Mouse (Mus musculus): Measurements from ENCODE around the gene Nif3l1.

The Nif3l1 gene

DNA sequence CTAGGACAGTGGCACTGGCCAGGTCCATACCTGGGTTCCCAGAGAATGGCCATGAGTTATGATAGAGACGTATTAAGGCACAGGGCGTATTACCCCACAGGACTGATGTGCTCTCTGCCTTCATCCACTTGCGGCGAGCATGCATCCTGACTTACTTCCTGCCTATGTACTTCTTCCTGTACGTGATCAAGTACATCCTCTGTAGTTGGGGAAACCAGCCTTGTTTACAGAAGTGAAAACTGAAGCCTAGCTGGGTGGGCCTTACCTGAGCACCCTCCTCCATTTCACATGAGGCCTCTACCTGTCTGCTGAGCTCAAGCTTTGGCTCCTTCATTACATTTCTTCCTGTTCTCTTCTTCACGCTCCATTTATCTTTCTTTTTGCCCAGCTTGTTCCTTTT, 9.4 kb downstream of the Nif3l1 start:
- in situ Hi-C loops (cut with MboI, MseI) = no loop called here

- in situ Hi-C loops (cut with MboI, MseI) = no loop called here
These were observed 13.2 kb downstream of the Nif3l1 start for GRCm38 (mm10) chr1:58458175-58458574.

- in situ Hi-C loops (cut with MboI, MseI) = no loop called here
These were observed 13.9 kb downstream of the Nif3l1 start for GRCm38 (mm10) chr1:58458867-58459266.

- in situ Hi-C loops (cut with MboI, MseI) = no loop called here
These were observed 15.6 kb downstream of the Nif3l1 start for GRCm38 (mm10) chr1:58460566-58460965.

DNA sequence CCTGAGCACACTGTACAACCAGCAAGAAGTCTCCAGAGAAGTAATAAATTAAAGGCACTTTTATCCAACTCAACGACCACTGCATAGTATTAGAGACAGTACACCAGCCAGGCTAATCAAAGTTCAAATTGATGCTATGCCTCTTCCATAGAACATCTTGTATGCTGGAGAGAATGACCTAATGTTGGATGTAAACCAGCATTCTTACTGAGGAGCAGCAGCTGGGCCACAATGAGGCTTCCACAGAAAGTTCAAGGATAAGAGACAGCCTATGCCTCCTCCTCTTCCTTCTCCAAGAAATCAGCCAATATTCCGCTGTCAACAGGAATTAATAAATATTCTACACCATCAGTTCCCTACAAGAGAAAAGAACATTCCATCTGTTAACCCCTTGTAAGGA, 19.0 kb downstream of the Nif3l1 start:
- in situ Hi-C loops (cut with MboI, MseI) = no loop called here

- in situ Hi-C loops (cut with MboI, MseI) = no loop called here
These were observed 20.1 kb downstream of the Nif3l1 start for GRCm38 (mm10) chr1:58465042-58465441.

DNA sequence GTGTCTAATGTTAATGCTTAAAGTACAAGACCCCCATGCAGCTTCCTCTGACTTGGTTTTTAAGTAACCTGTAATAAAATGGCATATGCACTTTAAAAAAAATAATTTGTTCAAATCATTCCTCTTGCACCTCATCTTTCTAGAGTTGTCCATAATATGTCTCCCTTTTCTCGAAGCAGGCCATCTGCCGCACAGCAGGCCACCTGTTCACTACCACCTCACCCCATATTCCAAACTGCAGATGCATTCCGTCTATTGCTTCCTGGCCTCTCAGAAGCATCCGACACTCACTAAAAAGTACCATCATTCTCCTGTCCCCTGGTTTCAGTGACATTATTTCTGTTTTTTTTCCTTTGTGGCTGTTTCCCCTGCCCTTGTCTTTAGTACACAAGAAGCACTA, 20.6 kb downstream of the Nif3l1 start:
- in situ Hi-C loops (cut with MboI, MseI) = no loop called here

GRCm38 (mm10) chr1:58475662-58476061, 30.7 kb downstream of the Nif3l1 start:
- in situ Hi-C loops (cut with MboI, MseI) = no loop called here

GRCm38 (mm10) chr1:58482647-58483046, 37.7 kb downstream of the Nif3l1 start:
- in situ Hi-C loops (cut with MboI, MseI) = no loop called here

DNA sequence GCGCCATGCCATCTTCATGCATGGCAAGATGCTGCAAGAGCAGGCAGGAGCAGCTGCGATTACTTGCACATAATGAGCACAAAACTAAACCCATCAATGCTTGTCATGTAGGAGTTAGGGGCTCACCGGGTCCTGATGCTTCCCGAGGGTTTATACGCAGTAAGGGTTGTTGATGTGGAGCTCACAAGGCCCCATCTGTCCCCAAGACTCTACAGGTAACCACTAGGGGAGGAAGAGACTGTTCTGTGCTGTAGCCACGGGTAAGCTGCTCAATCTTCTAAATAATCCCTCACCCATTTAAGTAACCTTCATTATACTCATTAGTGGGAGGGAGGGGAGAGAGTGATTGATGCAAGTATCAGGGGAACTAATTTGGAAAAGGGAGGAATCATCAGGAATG, 50.7 kb downstream of the Nif3l1 start:
- in situ Hi-C loops (cut with MboI, MseI) = no loop called here

DNA sequence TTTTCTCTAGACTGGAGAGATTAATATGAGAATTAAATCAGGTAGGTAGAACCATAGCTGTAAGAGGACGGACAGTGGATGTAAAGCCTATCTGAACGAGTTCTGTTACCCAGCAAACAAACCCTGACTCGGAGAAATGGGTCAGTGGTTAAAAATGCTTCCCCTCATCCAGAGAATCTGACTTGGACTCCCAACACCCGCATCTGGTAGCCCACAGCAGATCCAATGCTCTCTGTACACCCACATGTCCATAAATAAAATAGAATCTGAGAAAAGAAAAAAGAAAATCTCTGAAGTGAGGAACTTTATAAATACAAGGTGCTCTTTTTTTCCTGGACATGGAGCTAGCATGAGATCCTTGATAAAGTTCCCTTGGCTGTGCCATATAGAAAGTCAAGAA, 52.7 kb downstream of the Nif3l1 start:
- in situ Hi-C loops (cut with MboI, MseI) = no loop called here

DNA sequence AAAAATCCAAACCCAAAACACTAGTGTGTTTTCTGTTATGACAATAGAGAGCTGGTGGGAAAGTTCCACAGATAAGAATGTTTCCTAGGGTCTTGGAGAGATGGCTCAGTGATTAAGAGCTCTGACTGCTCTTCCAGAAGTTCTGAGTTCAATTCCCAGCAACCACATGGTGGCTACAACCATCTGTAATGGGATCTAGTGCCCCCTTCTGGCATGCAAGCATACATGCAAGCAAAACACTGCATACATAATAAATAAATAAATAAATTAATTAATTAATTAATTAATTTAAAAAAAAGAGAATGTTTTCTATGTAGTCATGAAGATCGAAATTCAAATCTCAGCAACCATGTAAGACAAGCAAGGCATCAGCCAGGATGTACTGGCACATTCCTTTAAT, 53.8 kb downstream of the Nif3l1 start:
- in situ Hi-C loops (cut with MboI, MseI) = no loop called here

GRCm38 (mm10) chr1:58503134-58503533, 58.2 kb downstream of the Nif3l1 start:
- in situ Hi-C loops (cut with MboI, MseI) = no loop called here

DNA sequence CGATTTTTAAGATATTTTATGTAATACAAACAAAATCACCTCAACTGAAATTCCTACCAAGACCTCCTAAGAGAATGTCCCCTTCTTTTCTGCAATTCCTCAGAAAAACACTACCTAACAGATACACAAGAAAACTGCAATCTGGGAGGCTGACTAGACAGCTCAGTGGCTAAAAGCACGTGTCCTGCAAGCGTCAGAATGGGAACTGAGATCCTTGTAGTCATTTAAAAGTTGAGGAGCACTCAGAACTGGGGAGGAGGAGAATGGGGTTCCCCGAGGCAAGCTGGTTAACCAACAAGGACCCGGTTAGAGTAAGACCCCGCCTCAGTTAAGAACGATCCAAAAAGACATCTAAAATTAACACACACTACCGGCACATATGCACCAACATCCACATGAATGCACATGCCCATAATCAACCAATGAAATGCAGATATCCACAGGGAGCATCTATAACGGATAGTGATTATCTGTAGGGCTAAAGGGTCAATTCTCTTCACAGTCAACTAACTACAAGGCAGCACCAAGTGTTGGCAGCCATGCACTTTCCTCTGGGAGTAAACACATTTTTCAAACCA, 58.9 kb downstream of the Nif3l1 start:
- in situ Hi-C loops (cut with MboI, MseI) = no loop called here

GRCm38 (mm10) chr1:58504577-58505254, 59.8 kb downstream of the Nif3l1 start, which contains the start of gene Orc2:
Orc2 (minus strand) TSS chr1:58505109.
- in situ Hi-C loops (cut with MboI, MseI) = no loop called here

DNA sequence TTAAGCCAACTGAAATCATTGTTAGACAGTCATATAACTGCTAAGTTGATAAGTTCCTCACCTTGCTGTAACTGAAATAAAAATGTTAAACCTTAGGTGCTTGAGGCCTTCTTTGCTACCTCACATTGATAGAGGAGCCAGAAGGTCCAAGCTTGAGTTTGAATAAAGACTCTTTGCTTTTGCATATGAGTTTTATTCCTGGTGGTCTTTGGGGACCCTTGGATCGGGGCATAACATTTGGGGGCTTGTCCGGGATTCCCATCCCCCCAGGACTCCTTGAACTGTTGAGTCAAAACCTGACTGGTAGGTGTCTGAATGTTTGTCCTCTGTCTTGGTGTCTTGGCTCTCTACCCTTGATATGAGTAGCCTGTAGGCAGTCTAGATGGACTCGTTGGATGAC, 62.3 kb downstream of the Nif3l1 start:
- in situ Hi-C loops (cut with MboI, MseI) = no loop called here
